Mouse (Mus musculus) stomach, postnatal 0 days (tissue): ENCODE data around the gene Tmem79.
"Not testable (repeated sequence)": the region's sequence is repeated elsewhere in the genome, so short reads cannot be mapped to it uniquely, and the experiment has no call there.

ENCODE experiments used
- CTCF ChIP-seq: IDR thresholded peaks from 2 replicates; pipeline ENCODE4 v1.5.1; 2016; ENCODE audit warnings: antibody characterized with exemption, low read depth, mild to moderate bottlenecking, moderate library complexity
- EP300 ChIP-seq: optimal IDR thresholded peaks from 2 replicates; pipeline ENCODE3; 2016; ENCODE audit warnings: antibody characterized with exemption

DNA sequence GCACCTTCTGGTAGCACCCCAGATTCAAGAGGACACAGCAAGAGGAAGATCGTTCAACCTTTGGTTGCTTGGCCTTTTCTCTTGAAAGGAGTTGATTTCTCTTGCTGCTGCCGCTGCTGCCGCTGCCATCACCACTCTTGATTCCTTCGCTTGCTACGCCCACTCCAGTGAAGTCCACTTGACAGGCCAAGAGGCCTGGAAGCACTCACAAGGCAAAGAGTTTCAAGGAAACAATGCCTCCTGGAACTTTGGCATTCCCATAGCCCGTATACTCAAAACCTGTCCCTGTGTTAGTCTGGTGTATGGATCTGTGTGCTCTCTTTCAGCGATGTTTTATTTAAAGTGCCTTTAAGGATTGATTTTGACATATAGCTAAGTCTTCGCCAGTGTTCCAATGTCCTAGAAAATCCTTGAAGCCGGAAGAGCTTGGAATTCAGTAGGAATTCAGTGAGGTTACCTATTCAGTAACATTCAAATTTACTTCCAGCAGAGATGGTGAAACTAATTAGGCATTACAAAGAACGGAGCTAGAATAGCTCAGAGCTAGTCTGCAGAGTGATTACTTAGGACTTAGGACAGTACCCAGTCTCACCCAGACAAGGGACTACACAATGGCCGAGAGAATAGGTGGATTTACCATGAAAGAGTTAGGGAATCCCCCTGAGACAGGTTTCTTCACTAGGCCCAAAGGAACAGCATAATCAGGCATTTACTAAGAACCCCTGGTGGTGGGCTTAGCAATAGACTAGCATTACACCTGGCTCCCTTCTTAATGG lies 54.6 kb downstream of the Tmem79 start:
- not testable (repeated sequence) for TF ChIP-seq CTCF, EP300
